Mouse (Mus musculus) myocyte (in vitro differentiated cells): ENCODE measurements around the gene Cryab. TPM values are rescaled to one million over a fixed set of nuclear protein-coding genes. Genes with fewer than 3 reads are reported as not detected.

Experiments used
- H3K27me3 ChIP-seq: one replicate; pipeline ENCODE4 v1.6.1; 2011; ENCODE audit not compliant: control insufficient read depth, insufficient read depth, insufficient read length
- H3K36me3 ChIP-seq: one replicate; pipeline ENCODE4 v1.6.1; 2011; ENCODE audit not compliant: control insufficient read depth, insufficient read depth
- H3K4me2 ChIP-seq: one replicate; pipeline ENCODE4 v1.6.1; 2011; ENCODE audit warnings: low read depth, control low read depth
- H3K4me3 ChIP-seq: one replicate; pipeline ENCODE4 v1.5.1; 2011; ENCODE audit warnings: mild to moderate bottlenecking, control low read depth, moderate library complexity
- H3K79me2 ChIP-seq: one replicate; pipeline ENCODE4 v1.6.1; 2011; ENCODE audit not compliant: control insufficient read depth, insufficient read depth
- H3ac ChIP-seq: one replicate; pipeline ENCODE4 v1.6.1; 2011; ENCODE audit not compliant: control insufficient read depth, insufficient read length
- CEBPB ChIP-seq: IDR thresholded peaks from 2 replicates; pipeline ENCODE4 v1.6.1; 2011; ENCODE audit warnings: mild to moderate bottlenecking, moderate library complexity; ENCODE audit not compliant: poor library complexity, insufficient read depth, severe bottlenecking
- E2F4 ChIP-seq: IDR thresholded peaks from one replicate; pipeline ENCODE4 v1.6.1; 2011; ENCODE audit warnings: mild to moderate bottlenecking, control low read depth, moderate library complexity; ENCODE audit not compliant: insufficient read depth
- MAX ChIP-seq: IDR thresholded peaks from one replicate; pipeline ENCODE4 v1.6.1; 2011; ENCODE audit warnings: low read depth, mild to moderate bottlenecking, control low read depth
- MYOD1 ChIP-seq, 3 experiments: IDR thresholded peaks; one replicate each; pipeline ENCODE4 v1.6.1; 2011; ENCODE audit warnings: control low read depth in 2 of 3, low read depth in 2 of 3, mild to moderate bottlenecking in 2 of 3, moderate library complexity in 1 of 3; ENCODE audit not compliant: insufficient read length in 2 of 3, control insufficient read depth in 1 of 3
- MYOG ChIP-seq, 3 experiments: IDR thresholded peaks; one replicate each; pipeline ENCODE4 v1.6.1; 2011; ENCODE audit warnings: control low read depth in 2 of 3, low read depth in 2 of 3, mild to moderate bottlenecking in 2 of 3; ENCODE audit not compliant: insufficient read length in 2 of 3, control insufficient read depth in 1 of 3, insufficient read depth in 1 of 3
- POLR2A ChIP-seq: IDR thresholded peaks from one replicate; pipeline ENCODE4 v1.6.1; 2011; ENCODE audit warnings: low read depth, mild to moderate bottlenecking, control low read depth, moderate library complexity; ENCODE audit not compliant: insufficient read length
- POLR2AphosphoS2 ChIP-seq: IDR thresholded peaks from one replicate; pipeline ENCODE4 v1.6.1; 2011; ENCODE audit warnings: low read depth, control low read depth; ENCODE audit not compliant: insufficient read length
- REST ChIP-seq: IDR thresholded peaks from one replicate; pipeline ENCODE4 v1.6.1; 2011; ENCODE audit warnings: mild to moderate bottlenecking, control low read depth, moderate library complexity; ENCODE audit not compliant: insufficient read depth, insufficient read length
- SRF ChIP-seq: IDR thresholded peaks from one replicate; pipeline ENCODE4 v1.6.1; 2011; ENCODE audit warnings: low read depth; ENCODE audit not compliant: control insufficient read depth, insufficient read length
- TCF12 ChIP-seq: IDR thresholded peaks from one replicate; pipeline ENCODE4 v1.6.1; 2011; ENCODE audit warnings: mild to moderate bottlenecking, control low read depth; ENCODE audit not compliant: poor library complexity, insufficient read depth, severe bottlenecking
- TCF3 ChIP-seq: IDR thresholded peaks from one replicate; pipeline ENCODE4 v1.6.1; 2011; ENCODE audit warnings: low read depth, control low read depth; ENCODE audit not compliant: insufficient read length
- USF1 ChIP-seq: IDR thresholded peaks from one replicate; pipeline ENCODE4 v1.6.1; 2011; ENCODE audit warnings: low read depth, mild to moderate bottlenecking, control low read depth, moderate library complexity
- polyA plus RNA-seq: library from polyadenylated mRNA; unstranded; fragments of >200 nt; fragmentation: generic; extraction: Trizol; gene quantifications from one replicate; pipeline ENCODE4 v1.2.1, GENCODE M21; 2012; ENCODE audit warnings: missing spikeins

The Cryab gene
- polyA plus RNA-seq, 1 experiment = 915 TPM

GRCm38 (mm10) chr9:50761520-50762243 lies 10.6 kb downstream of the Cryab start:
- no peak for TF ChIP-seq CEBPB
- no peak for TF ChIP-seq E2F4
- TF ChIP-seq POLR2AphosphoS2 = no peak
- TF ChIP-seq MYOD1 (IDR thresholded peaks at IDR 0.05; ENCODE audit: control insufficient read depth in 1 of 3, insufficient read length in 2 of 3, low read depth in 2 of 3) = no peak
- no peak for TF ChIP-seq POLR2A
- no peak for TF ChIP-seq TCF12
- TF ChIP-seq USF1 = no peak
- no peak for TF ChIP-seq TCF3
- TF ChIP-seq MYOG (IDR thresholded peaks at IDR 0.05; ENCODE audit: control insufficient read depth in 1 of 3, insufficient read depth in 1 of 3, insufficient read length in 2 of 3, low read depth in 2 of 3) = no peak
- TF ChIP-seq MAX = no peak
- no peak for TF ChIP-seq REST
- TF ChIP-seq SRF = no peak
- Histone ChIP-seq H3K4me3 (no peak overlapping the region), H3K4me2 (no peak overlapping the region), H3ac (no peak overlapping the region), H3K79me2 (no peaks in the 10 kb centered on the region), H3K27me3 (no peaks in the 10 kb centered on the region), H3K36me3 (peaks cover 5% of the 10 kb centered on the region)

GRCm38 (mm10) chr9:50763331-50763730 lies 12.2 kb downstream of the Cryab start:
- Histone ChIP-seq H3K27me3 (no peaks in the 10 kb centered on the region), H3K4me3 (no peak overlapping the region), H3K4me2 (no peak overlapping the region), H3K79me2 (no peaks in the 10 kb centered on the region), H3ac (no peak overlapping the region), H3K36me3 (no peaks in the 10 kb centered on the region)
- TF ChIP-seq MAX = no peak
- TF ChIP-seq TCF3 = no peak
- no peak for TF ChIP-seq TCF12
- no peak for TF ChIP-seq MYOD1 (IDR thresholded peaks at IDR 0.05; ENCODE audit: control insufficient read depth in 1 of 3, insufficient read length in 2 of 3, low read depth in 2 of 3)
- TF ChIP-seq SRF = no peak
- TF ChIP-seq E2F4 = no peak
- no peak for TF ChIP-seq CEBPB
- no peak for TF ChIP-seq MYOG (IDR thresholded peaks at IDR 0.05; ENCODE audit: control insufficient read depth in 1 of 3, insufficient read depth in 1 of 3, insufficient read length in 2 of 3, low read depth in 2 of 3)
- TF ChIP-seq USF1 = no peak
- TF ChIP-seq POLR2A = no peak
- TF ChIP-seq REST = no peak
- TF ChIP-seq POLR2AphosphoS2 = no peak

GRCm38 (mm10) chr9:50767531-50768106 lies 16.5 kb downstream of the Cryab start:
- TF ChIP-seq MYOG (IDR thresholded peaks at IDR 0.05; ENCODE audit: control insufficient read depth in 1 of 3, insufficient read depth in 1 of 3, insufficient read length in 2 of 3, low read depth in 2 of 3) (no peak), POLR2A (no peak), REST (no peak), TCF3 (no peak), CEBPB (no peak), TCF12 (no peak), SRF (no peak)
- H3ac ChIP-seq = peak overlapping the region; percentile 56
- peak overlapping the region; percentile 97 for H3K4me2 ChIP-seq
- peak overlapping the region; percentile 49 for H3K4me3 ChIP-seq
- no peaks in the 10 kb centered on the region for H3K36me3 ChIP-seq
- no peaks in the 10 kb centered on the region for H3K27me3 ChIP-seq
- H3K79me2 ChIP-seq = no peaks in the 10 kb centered on the region

- no peaks in the 10 kb centered on the region for H3K27me3 ChIP-seq
- H3K4me3 ChIP-seq = peak within 1 kb of the TSS; percentile 49
- H3K4me2 ChIP-seq = peak within 1 kb of the TSS; percentile 97
- peak within 1 kb of the TSS; percentile 56 for H3ac ChIP-seq
- H3K79me2 ChIP-seq = no peaks in the 10 kb centered on the region
- H3K36me3 ChIP-seq = no peaks in the 10 kb centered on the region
- TF ChIP-seq USF1 (no peak), MYOG (IDR thresholded peaks at IDR 0.05; ENCODE audit: control insufficient read depth in 1 of 3, insufficient read depth in 1 of 3, insufficient read length in 2 of 3, low read depth in 2 of 3) (no peak), POLR2A (peak; percentile 57), SRF (no peak), E2F4 (no peak), CEBPB (no peak), REST (no peak), MYOD1 (IDR thresholded peaks at IDR 0.05; ENCODE audit: control insufficient read depth in 1 of 3, insufficient read length in 2 of 3, low read depth in 2 of 3) (no peak), MAX (no peak), TCF12 (no peak), TCF3 (no peak), POLR2AphosphoS2 (peak; percentile 34)
Observed at GRCm38 (mm10) chr9:50768107-50769002, 17.2 kb downstream of the Cryab start, which contains the start of gene Fdxacb1. Fdxacb1 (plus strand) TSS chr9:50768236.
